Mouse (Mus musculus) G1E (cell line): ENCODE data around the gene Pitpnm3. TPM values are rescaled to one million over a fixed set of nuclear protein-coding genes. Genes with fewer than 3 reads are reported as not detected.

Experiments
- ATAC-seq: 2 replicates; pipeline ENCODE4 v1.8.0; 2016; ENCODE audit warnings: mild to moderate bottlenecking; ENCODE audit not compliant: insufficient number of reproducible peaks, poor library complexity, low FRiP score, severe bottlenecking; ENCODE audit errors: extremely low read depth
- DNase-seq: peaks from one replicate; pipeline ENCODE4 v3.0.0; 2012; ENCODE audit warnings: low spot score
- H3K27me3 ChIP-seq: 2 replicates; pipeline ENCODE4 v1.6.1; 2012; ENCODE audit warnings: mild to moderate bottlenecking, low read length, inconsistent platforms; ENCODE audit not compliant: insufficient read depth
- H3K36me3 ChIP-seq: replicated peaks from 2 replicates; pipeline ENCODE3; 2012; ENCODE audit warnings: mild to moderate bottlenecking, inconsistent platforms
- H3K4me1 ChIP-seq: 2 replicates; pipeline ENCODE4 v1.6.1; 2012; ENCODE audit warnings: low read depth, low read length, inconsistent platforms, mixed read lengths; ENCODE audit not compliant: insufficient read depth
- H3K4me3 ChIP-seq: 2 replicates; pipeline ENCODE4 v1.5.1; 2012; ENCODE audit warnings: low read depth, mild to moderate bottlenecking, inconsistent platforms, low read length, moderate library complexity, mixed read lengths
- H3K9me3 ChIP-seq: replicated peaks from 2 replicates; pipeline ENCODE4 v1.6.1; 2012; ENCODE audit warnings: inconsistent platforms
- CTCF ChIP-seq: IDR thresholded peaks from 2 replicates; pipeline ENCODE4 v1.5.1; 2012; ENCODE audit warnings: low read depth, low read length, inconsistent platforms, mixed read lengths
- GATA1 ChIP-seq: IDR thresholded peaks from 2 replicates; pipeline ENCODE4 v1.6.1; 2012; ENCODE audit warnings: borderline replicate concordance, low read length, inconsistent platforms, mixed read lengths
- GATA2 ChIP-seq: IDR thresholded peaks from 2 replicates; pipeline ENCODE4 v1.6.1; 2012; ENCODE audit warnings: low read depth, low read length, inconsistent platforms, borderline replicate concordance
- POLR2AphosphoS5 ChIP-seq: IDR thresholded peaks from 2 replicates; pipeline ENCODE4 v1.6.1; 2012; ENCODE audit warnings: low read depth, low read length, inconsistent platforms; ENCODE audit not compliant: insufficient replicate concordance
- TAL1 ChIP-seq: conservative IDR thresholded peaks from 2 replicates; pipeline ENCODE4 v1.6.1; 2012; ENCODE audit warnings: low read depth, low read length, inconsistent platforms, mixed read lengths
- polyA plus RNA-seq: library from polyadenylated mRNA; stranded (reverse); fragments of >175 nt; gene quantifications from 2 replicates; pipeline ENCODE4 v1.2.3, GENCODE M21; 2012
- total RNA-seq, 2 experiments: library from RNA; stranded (forward) in 1 of 2; stranded (reverse) in 1 of 2; fragments of 200-1000 nt in 1 of 2; fragments of >200 nt in 1 of 2; fragmentation: Nextera tagmentation in 1 of 2; gene quantifications; 2 replicates each; pipeline ENCODE4 v1.2.3; 2014 to 2017

Gene Pitpnm3
- total and polyA plus RNA-seq, 3 experiments = 0.01 to 0.27 TPM; not detected in 1

DNA sequence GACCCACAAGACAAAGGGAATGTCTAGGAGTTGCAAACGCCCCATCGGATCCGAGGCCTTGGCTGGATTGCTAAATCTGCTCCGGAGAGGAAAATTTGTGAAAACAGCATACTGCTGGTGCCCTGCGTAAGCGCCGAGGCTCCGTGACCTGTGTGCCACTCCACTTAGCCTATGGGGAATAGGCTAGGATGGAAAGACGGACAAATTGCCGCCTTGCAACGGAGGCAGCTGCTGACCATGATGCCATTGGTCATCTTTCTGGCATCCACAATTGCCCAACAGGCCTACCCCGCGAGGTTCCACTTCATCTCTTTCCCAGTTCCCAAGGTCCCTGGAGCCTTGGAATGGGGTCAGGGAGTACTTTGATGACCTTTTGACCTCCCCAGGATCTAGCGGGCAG lies 92.9 kb downstream of the Pitpnm3 start:
- ATAC-seq (no peak), DNase-seq (no peak)
- H3K4me3 ChIP-seq = no peak overlapping the region
- H3K27me3 ChIP-seq = no peaks in the 10 kb centered on the region; the same call in 1 of the 2 replicates
- TF ChIP-seq TAL1 = no peak
- TF ChIP-seq CTCF = no peak
- no peak for TF ChIP-seq GATA2
- TF ChIP-seq POLR2AphosphoS5 = no peak
- TF ChIP-seq GATA1 = no peak
- H3K4me1 ChIP-seq = no peaks in the 10 kb centered on the region
- H3K36me3 ChIP-seq = no peaks in the 10 kb centered on the region
- H3K9me3 ChIP-seq = peaks cover 64% of the 10 kb centered on the region

DNA sequence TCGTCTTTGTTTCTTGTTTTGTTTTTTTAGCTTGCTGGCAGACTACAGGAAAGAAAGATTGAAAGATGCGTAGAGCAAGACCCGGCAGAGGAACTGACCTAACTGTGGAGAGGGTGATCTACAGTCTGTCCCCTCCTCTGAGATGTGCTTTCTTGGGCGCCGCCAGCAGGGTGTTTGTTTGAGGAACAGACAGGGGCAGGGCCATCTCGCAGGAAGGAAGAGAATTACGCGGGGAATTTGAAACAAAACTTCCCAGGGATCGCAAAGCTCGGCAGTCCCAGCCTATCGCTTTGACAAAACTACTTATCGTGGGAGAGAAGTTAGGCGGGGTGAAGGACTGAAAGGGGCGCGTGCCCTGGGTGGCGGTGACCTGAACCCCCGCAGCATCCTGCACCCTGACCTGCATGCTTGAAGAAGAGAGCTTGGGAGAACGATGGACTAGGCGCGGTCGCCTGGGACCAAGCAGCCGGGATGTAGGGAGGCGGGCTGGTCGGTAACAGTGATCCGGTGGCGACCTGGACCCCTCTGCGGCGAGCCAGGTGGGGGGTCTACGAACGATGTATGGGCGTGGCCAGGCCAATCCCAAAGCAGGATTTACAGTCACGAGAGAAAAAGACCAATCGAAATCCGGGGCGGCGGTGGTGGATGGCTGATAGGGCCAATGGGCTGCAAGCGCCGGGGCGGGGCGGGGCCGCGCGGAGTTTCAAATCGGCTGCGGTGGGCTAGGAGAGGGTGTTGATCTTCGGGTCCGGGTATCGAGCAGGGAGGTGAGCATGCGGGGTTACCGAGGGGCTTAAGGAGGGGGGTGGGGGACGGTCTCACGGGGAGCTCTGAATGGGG lies 93.6 kb downstream of the Pitpnm3 start, which contains the start of gene Pimreg:
Gene Pimreg (plus strand): TSS at position 265 of the 840 bp plus-strand sequence.
- Histone ChIP-seq H3K4me3 (peak within 1 kb of the TSS; percentile 23; the same call in 1 of the 2 replicates), H3K9me3 (peaks cover 69% of the 10 kb centered on the region), H3K4me1 (no peaks in the 10 kb centered on the region), H3K36me3 (no peaks in the 10 kb centered on the region), H3K27me3 (no peaks in the 10 kb centered on the region; the same call in 1 of the 2 replicates)
- DNase-seq (no peak), ATAC-seq (no peak)
- TF ChIP-seq GATA1 (no peak), POLR2AphosphoS5 (no peak), GATA2 (no peak), TAL1 (no peak), CTCF (no peak)

DNA sequence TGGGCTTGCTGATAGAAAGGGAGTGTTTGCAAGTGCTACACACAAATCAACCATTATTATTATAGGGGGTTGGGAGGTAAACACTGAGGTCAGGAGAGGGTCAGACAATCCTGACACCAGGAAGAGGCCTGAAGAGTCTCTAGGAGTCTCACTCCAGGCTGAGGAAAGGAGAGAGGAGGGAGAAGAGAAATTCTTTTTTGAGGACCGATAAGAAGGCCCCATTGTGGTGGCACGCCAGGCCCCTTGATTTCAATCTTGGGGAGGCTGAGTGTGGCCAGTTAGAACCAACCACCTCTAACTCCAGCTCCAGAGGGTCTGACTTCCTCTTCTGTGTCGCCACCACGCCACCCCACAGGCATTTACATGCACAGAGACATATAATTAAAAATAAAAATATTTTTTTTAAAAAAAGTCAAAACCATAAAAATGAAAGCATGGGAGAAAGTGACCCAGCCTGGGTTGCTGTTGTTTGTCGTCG lies 94.2 kb downstream of the Pitpnm3 start:
- Histone ChIP-seq H3K4me1 (no peaks in the 10 kb centered on the region), H3K4me3 (no peak overlapping the region), H3K9me3 (peaks cover 67% of the 10 kb centered on the region), H3K27me3 (no peaks in the 10 kb centered on the region; the same call in 1 of the 2 replicates), H3K36me3 (no peaks in the 10 kb centered on the region)
- no peak for DNase-seq
- no peak for TF ChIP-seq GATA2
- no peak for ATAC-seq

DNA sequence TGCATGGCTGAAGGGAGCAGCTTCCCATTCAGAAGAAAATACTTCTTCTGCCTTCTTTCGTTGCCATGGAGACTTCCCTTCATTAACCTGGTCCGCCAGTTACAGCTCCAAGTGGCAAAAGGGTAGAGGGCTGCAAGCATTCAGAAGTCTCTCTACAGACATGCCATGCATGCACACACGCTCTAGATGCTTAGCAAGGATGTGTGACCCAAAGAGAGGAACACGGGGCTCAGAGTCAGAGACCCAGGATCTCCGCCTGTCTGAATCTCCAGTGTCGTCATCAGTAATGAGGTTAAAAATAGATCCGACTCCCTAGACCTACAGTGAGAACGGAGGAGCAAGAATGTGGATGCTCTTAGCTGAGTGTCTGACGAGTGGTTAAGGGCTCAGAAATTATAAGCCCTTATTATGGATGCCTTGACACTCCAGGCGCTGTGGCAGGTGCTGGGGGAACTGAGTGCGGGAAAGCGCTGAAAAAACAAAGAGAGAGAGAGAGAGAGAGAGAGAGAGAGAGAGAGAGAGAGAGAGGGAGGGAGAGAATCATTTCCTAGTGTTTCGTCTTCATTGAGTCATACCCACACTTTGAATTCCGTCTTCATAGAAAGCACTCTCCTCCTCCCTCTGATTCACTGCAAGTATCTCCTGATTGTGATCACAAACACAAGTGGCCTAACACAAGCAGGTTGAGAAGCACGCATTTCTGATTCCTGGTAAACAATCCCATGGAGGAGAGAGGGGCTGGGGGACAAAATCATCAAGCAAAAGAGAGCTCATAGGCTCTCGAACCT lies 95.8 kb downstream of the Pitpnm3 start:
- no peaks in the 10 kb centered on the region for H3K4me1 ChIP-seq
- TF ChIP-seq CTCF (no peak), GATA1 (no peak), GATA2 (no peak), TAL1 (no peak), POLR2AphosphoS5 (no peak)
- no peaks in the 10 kb centered on the region for H3K36me3 ChIP-seq
- ATAC-seq (no peak), DNase-seq (no peak)
- peaks cover 58% of the 10 kb centered on the region for H3K9me3 ChIP-seq
- no peak overlapping the region for H3K4me3 ChIP-seq
- H3K27me3 ChIP-seq = no peaks in the 10 kb centered on the region; the same call in 1 of the 2 replicates

DNA sequence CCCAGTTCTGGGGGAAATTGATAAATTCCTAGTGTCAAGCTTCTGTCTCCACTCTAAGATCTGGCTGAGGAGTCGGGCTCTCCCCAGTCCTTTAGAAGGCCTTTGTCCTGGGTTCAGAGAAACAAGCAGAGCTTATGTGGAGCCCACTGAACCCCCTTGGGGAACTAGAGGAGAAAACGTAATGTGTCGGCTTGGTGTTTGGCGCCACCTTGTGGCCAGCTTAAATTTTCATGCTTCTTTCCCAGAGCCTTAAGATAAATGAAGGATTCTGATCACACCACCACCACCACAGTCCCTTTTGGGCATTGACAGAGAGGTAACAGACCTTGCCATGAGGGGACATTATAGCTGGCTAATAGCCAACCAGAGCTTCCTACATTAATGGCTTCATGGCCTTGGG lies 97.6 kb downstream of the Pitpnm3 start:
- peaks cover 48% of the 10 kb centered on the region for H3K9me3 ChIP-seq
- H3K27me3 ChIP-seq = no peaks in the 10 kb centered on the region; the same call in 1 of the 2 replicates
- DNase-seq = no peak
- no peaks in the 10 kb centered on the region for H3K4me1 ChIP-seq
- no peak for ATAC-seq
- TF ChIP-seq GATA1 (no peak), TAL1 (no peak), GATA2 (no peak), POLR2AphosphoS5 (no peak), CTCF (no peak)
- H3K4me3 ChIP-seq = no peak overlapping the region
- no peaks in the 10 kb centered on the region for H3K36me3 ChIP-seq

DNA sequence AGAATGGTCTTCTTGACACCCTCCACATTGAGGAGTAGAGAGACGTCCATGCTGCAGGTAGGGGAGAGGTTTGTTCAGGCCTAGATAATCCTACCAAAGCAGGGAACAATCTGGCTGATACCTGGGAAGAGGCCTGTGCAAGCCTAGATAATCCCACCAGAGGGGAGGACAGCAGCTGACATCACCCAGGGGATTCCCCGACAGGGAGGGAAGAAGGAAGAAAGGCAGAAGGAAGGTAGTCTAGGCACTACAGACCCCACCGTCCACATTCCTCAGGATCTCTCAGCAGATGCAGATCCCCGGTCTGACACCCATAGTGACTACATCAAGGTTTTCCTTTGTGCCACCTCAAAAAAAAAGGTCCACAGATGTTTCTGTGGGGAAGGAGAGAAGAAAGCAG lies 98.2 kb downstream of the Pitpnm3 start, which contains the start of gene Aipl1:
Gene Aipl1 (minus strand): TSS at position 101 of the 400 bp plus-strand sequence.
- H3K4me3 ChIP-seq = no peak within 1 kb of the TSS
- TF ChIP-seq GATA2 (no peak), POLR2AphosphoS5 (no peak), GATA1 (no peak), CTCF (no peak), TAL1 (no peak)

More for the DNA sequence above, 98.2 kb downstream of the Pitpnm3 start, which contains the start of gene Aipl1:
- Histone ChIP-seq H3K9me3 (peaks cover 47% of the 10 kb centered on the region), H3K4me1 (no peaks in the 10 kb centered on the region), H3K36me3 (no peaks in the 10 kb centered on the region), H3K27me3 (no peaks in the 10 kb centered on the region)
- ATAC-seq = no peak
- DNase-seq = no peak
